Mouse (Mus musculus): ENCODE results near the gene Sult1e1.

The Sult1e1 gene

GRCm38 (mm10) chr5:87591494-87591893, at the start of gene Sult1e1:
TSS of gene Sult1e1 (minus strand) at chr5:87591594.
- DNase-seq (ENCODE audit: low spot score in 2 of 2) = no peak

GRCm38 (mm10) chr5:87622681-87623080, 31.3 kb upstream of the Sult1e1 start:
- DNase-seq (ENCODE audit: low spot score in 2 of 2) = no peak

GRCm38 (mm10) chr5:87615128-87615390, 23.7 kb upstream of the Sult1e1 start:
- DNase-seq (ENCODE audit: low spot score in 2 of 2) = no peak

GRCm38 (mm10) chr5:87614364-87615127, 23.2 kb upstream of the Sult1e1 start:
- DNase-seq (ENCODE audit: low spot score in 2 of 2) = no peak

- DNase-seq (ENCODE audit: low spot score in 2 of 2) = no peak
These were observed 9.6 kb upstream of the Sult1e1 start for GRCm38 (mm10) chr5:87601018-87601417.

- no peak for DNase-seq (ENCODE audit: low spot score in 2 of 2)
These were observed 6.5 kb upstream of the Sult1e1 start for GRCm38 (mm10) chr5:87597891-87598290.

GRCm38 (mm10) chr5:87589916-87590315, 1.5 kb downstream of the Sult1e1 start:
- no peak for DNase-seq (ENCODE audit: low spot score in 2 of 2)

- DNase-seq (ENCODE audit: low spot score in 2 of 2) = no peak
These were observed 11.0 kb downstream of the Sult1e1 start for GRCm38 (mm10) chr5:87580389-87580788.

- DNase-seq (ENCODE audit: low spot score in 2 of 2) = no peak
These were observed 17.2 kb downstream of the Sult1e1 start for GRCm38 (mm10) chr5:87574174-87574573.

- no peak for DNase-seq (ENCODE audit: low spot score in 2 of 2)
These were observed 17.9 kb downstream of the Sult1e1 start for GRCm38 (mm10) chr5:87573490-87573889.

- DNase-seq (ENCODE audit: low spot score in 2 of 2) = no peak
These were observed 18.6 kb downstream of the Sult1e1 start for GRCm38 (mm10) chr5:87572781-87573180.

GRCm38 (mm10) chr5:87568845-87569244, 22.5 kb downstream of the Sult1e1 start, which contains the start of gene Sult1d1:
TSS of gene Sult1d1 (minus strand) at chr5:87569027.
- DNase-seq (ENCODE audit: low spot score in 2 of 2) = no peak

- no peak for DNase-seq (ENCODE audit: low spot score in 2 of 2)
These were observed 24.1 kb downstream of the Sult1e1 start for GRCm38 (mm10) chr5:87567306-87567705.

- DNase-seq (ENCODE audit: low spot score in 2 of 2) = no peak
These were observed 28.4 kb downstream of the Sult1e1 start for GRCm38 (mm10) chr5:87562966-87563365.

- no peak for DNase-seq (ENCODE audit: low spot score in 2 of 2)
These were observed 28.9 kb downstream of the Sult1e1 start for GRCm38 (mm10) chr5:87562526-87562925.

GRCm38 (mm10) chr5:87560145-87560544, 31.2 kb downstream of the Sult1e1 start:
- DNase-seq (ENCODE audit: low spot score in 2 of 2) = no peak

GRCm38 (mm10) chr5:87550935-87551334, 40.5 kb downstream of the Sult1e1 start:
- no peak for DNase-seq (ENCODE audit: low spot score in 2 of 2)

- no peak for DNase-seq (ENCODE audit: low spot score in 2 of 2)
These were observed 53.3 kb downstream of the Sult1e1 start, which contains the start of gene Sult1b1 for GRCm38 (mm10) chr5:87538111-87538510. TSS of gene Sult1b1 (minus strand) at chr5:87538195.

GRCm38 (mm10) chr5:87535994-87536644, 55.3 kb downstream of the Sult1e1 start:
- no peak for DNase-seq (ENCODE audit: low spot score in 2 of 2)

GRCm38 (mm10) chr5:87532288-87532687, 59.1 kb downstream of the Sult1e1 start:
- DNase-seq (ENCODE audit: low spot score in 2 of 2) = no peak

All from heart, adult 9 months (tissue).